Mouse (Mus musculus) embryonic facial prominence, embryonic 14.5 days (tissue): Measurements from ENCODE around the gene Arhgef17. TPM values are rescaled to one million over a fixed set of nuclear protein-coding genes. Genes with fewer than 3 reads are reported as not detected.

Source experiments
- ATAC-seq: fragments of 200-750 bp; cut with Nextera tagmentation; 2 replicates; pipeline ENCODE4 v1.8.0; 2017; ENCODE audit warnings: low read depth, moderate number of reproducible peaks, moderate TSS enrichment
- DNase-seq: peaks from one replicate; pipeline ENCODE4 v3.0.0-alpha.2; 2015; ENCODE audit warnings: low spot score
- H3K27ac ChIP-seq: fragments of 300-500 bp; sonication (generic); replicated peaks from 2 replicates; pipeline ENCODE4 v1.5.1; 2014; ENCODE audit warnings: low read depth, mild to moderate bottlenecking, low read length, moderate library complexity
- H3K27me3 ChIP-seq: fragments of 300-500 bp; sonication (generic); replicated peaks from 2 replicates; pipeline ENCODE4 v1.6.1; 2014; ENCODE audit warnings: low read length; ENCODE audit not compliant: control insufficient read depth, insufficient read depth
- H3K36me3 ChIP-seq: fragments of 300-500 bp; sonication (generic); 2 replicates; pipeline ENCODE4 v1.6.1; 2014; ENCODE audit warnings: low read length, mixed read lengths; ENCODE audit not compliant: control insufficient read depth, insufficient read depth
- H3K4me1 ChIP-seq: fragments of 300-500 bp; sonication (generic); 2 replicates; pipeline ENCODE4 v1.6.1; 2014; ENCODE audit warnings: antibody characterized with exemption, low read length; ENCODE audit not compliant: control insufficient read depth, insufficient read depth
- H3K4me2 ChIP-seq: fragments of 300-500 bp; sonication (generic); 2 replicates; pipeline ENCODE4 v1.6.1; 2014; ENCODE audit warnings: low read depth, mild to moderate bottlenecking, low read length, moderate library complexity, mixed read lengths
- H3K4me3 ChIP-seq: fragments of 300-500 bp; sonication (generic); 2 replicates; pipeline ENCODE4 v1.5.1; 2014; ENCODE audit warnings: low read depth, mild to moderate bottlenecking, low read length
- H3K9ac ChIP-seq: fragments of 300-500 bp; sonication (generic); 2 replicates; pipeline ENCODE4 v1.6.1; 2014; ENCODE audit warnings: low read depth, mild to moderate bottlenecking, low read length, moderate library complexity, mixed read lengths
- H3K9me3 ChIP-seq: fragments of 300-500 bp; sonication (generic); 2 replicates; pipeline ENCODE4 v1.6.1; 2016; ENCODE audit warnings: low read length; ENCODE audit not compliant: control insufficient read depth
- WGBS: fragments of 180-500 bp; shearing (Covaris S2); extraction: QIAGEN DNeasy Blood & Tissue Kit; methylation state at CpG from one replicate; pipeline ENCODE4 v1.1.7; 2014; 5-methylcytosine and 5-hydroxymethylcytosine counted together
- polyA plus RNA-seq: library from polyadenylated mRNA; unstranded; fragments of >200 nt; fragmentation: Nextera tagmentation; extraction: Ambion mirVana; gene quantifications from 2 replicates; pipeline ENCODE4 v1.2.1, GENCODE M21; 2014

The Arhgef17 gene
- polyA plus RNA-seq, 1 experiment from 2014 or later, result 16.8 TPM

DNA sequence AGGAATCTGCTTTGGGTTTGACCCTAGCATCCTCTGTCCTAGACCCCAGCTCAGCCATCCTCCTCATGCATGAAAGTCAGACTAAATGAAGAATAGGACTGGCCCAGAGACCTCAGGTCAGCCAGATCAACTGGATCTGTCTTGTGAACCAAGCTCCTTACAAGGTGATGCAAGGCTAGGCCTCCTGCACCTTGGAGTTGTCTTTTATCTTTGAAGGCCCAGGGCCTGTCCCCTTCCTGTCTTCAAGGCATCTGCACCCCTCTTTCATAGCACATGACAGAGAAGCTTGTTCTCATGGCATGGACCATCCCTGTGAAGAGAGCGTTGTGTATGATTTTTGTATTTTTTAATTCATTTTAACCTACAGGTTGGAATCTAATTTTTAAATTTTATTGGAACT is 91.0 kb downstream of the Arhgef17 start:
- no peak overlapping the region for H3K4me2 ChIP-seq
- H3K4me3 ChIP-seq, result no peak overlapping the region
- H3K9me3 ChIP-seq, result no peaks in the 10 kb centered on the region
- no peak overlapping the region for H3K9ac ChIP-seq
- ATAC-seq, result no peak
- DNase-seq, result no peak
- no peaks in the 10 kb centered on the region for H3K27me3 ChIP-seq
- peaks cover 2% of the 10 kb centered on the region; the same call in 1 of the 2 replicates for H3K4me1 ChIP-seq
- 93% methylated on average over 1 of the region's 1 CpGs for WGBS
- H3K36me3 ChIP-seq, result peaks cover 19% of the 10 kb centered on the region
- no peak overlapping the region for H3K27ac ChIP-seq

DNA sequence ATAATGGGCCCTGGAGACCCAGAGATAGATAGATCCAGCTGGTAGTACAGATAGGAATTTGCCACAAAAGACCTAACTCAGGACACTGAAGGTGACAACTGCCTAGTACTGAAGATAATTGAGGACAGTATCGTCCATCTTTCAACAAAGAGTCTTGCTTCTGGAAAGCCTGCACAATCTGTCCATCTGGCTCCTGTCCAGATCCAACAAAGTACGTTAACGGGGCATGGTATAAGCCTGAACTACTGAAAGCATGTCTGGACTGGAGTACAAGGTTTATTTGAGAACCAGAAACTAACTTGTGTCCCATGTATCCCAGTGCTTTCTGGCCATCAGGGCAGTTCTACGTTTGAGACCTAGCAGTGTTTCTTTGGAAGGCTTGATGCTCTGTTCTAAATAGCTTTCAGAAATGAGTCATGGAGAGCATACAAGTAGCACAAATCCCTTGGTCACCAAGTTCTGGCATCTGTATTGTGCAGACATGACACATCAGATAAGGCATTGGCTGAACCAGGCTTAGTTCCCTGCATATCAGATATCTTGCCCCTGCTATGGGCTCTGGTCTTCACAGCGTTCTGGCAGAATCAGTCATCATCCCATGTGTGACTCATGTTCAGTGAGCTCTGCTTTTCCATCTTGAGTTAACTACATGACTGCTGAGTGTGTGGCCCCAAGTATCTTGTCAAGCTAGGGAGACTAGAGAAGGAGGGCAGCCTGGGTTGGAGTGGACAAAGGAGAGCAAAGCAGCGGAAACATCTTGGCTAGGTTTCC is 92.1 kb downstream of the Arhgef17 start:
- Histone ChIP-seq H3K4me3 (no peak overlapping the region), H3K27ac (no peak overlapping the region), H3K36me3 (peaks cover 30% of the 10 kb centered on the region), H3K4me2 (no peak overlapping the region), H3K9me3 (no peaks in the 10 kb centered on the region), H3K27me3 (no peaks in the 10 kb centered on the region), H3K4me1 (no peaks in the 10 kb centered on the region), H3K9ac (no peak overlapping the region)
- ATAC-seq (no peak), DNase-seq (no peak)
- WGBS, result 81% methylated on average over 6 of the region's 6 CpGs

DNA sequence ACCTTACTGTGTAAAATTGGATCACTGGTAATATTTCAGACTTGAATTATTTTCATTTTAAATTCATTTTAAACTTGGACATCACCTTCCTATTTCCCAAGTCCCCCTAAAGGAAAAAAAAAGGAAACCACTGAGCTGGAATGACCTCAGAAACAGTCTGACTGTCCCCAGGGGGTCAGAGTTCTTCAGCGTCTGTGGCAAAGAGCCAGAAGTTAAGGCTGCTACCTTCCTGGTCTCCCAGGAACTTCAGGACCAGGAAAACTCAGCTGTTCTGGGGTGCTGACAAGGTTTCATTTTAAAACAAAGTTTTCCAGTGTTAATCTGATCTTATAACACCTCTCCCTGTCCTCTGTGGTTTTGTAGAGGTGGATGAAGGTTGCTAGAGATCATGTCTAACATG is 94.2 kb downstream of the Arhgef17 start:
- Histone ChIP-seq H3K9me3 (no peaks in the 10 kb centered on the region), H3K36me3 (peaks cover 45% of the 10 kb centered on the region), H3K27me3 (no peaks in the 10 kb centered on the region), H3K4me1 (no peaks in the 10 kb centered on the region), H3K4me3 (no peak overlapping the region), H3K27ac (no peak overlapping the region), H3K4me2 (no peak overlapping the region), H3K9ac (no peak overlapping the region)
- ATAC-seq (no peak), DNase-seq (no peak)
- 52% methylated on average over 1 of the region's 1 CpGs for WGBS

DNA sequence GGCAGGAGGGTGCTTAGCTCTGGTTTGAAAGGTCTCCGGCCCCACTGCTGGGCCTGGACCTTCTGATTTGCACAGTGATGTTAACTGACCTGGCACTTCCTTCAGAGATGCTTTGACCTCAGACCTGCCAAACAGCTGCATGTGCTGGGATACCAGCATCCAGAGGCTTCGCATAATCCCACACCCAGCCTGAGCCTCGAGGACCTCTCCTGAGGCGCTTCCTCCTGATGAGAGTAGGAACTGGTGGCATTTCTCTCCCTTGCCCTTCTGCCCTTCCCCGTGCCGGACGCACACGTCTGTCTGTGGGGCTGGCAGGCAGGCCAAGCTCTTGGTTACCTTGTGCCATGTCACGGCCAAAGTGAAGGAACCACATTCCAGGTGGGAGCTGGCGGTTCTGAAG is 95.2 kb downstream of the Arhgef17 start:
- no peak overlapping the region for H3K27ac ChIP-seq
- no peaks in the 10 kb centered on the region for H3K27me3 ChIP-seq
- no peaks in the 10 kb centered on the region for H3K4me1 ChIP-seq
- peaks cover 45% of the 10 kb centered on the region for H3K36me3 ChIP-seq
- no peak overlapping the region for H3K4me2 ChIP-seq
- 82% methylated on average over 10 of the region's 10 CpGs for WGBS
- no peak for DNase-seq
- ATAC-seq, result no peak
- H3K9me3 ChIP-seq, result no peaks in the 10 kb centered on the region
- no peak overlapping the region for H3K9ac ChIP-seq
- no peak overlapping the region for H3K4me3 ChIP-seq

DNA sequence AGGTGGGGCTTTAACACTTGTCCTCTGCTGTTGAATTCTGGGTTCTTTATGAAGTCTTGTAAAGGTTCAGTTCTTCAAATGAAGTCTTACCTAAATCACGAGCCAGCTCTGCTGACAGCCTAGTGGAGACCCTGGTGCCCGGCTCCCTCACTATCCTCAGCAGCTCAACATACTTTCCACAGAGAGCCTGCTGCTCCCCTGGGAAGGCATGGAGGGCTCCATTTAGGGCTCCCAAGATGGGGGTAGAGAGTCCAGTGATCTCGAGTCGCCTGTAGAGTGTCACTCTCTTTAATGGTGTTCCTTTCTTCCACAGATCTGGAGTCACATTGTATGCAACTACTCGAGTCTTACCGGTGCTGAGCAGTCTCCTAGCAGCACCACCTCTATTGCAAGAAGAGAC is 96.2 kb downstream of the Arhgef17 start:
- Histone ChIP-seq H3K36me3 (peaks cover 45% of the 10 kb centered on the region), H3K9me3 (no peaks in the 10 kb centered on the region), H3K4me1 (no peaks in the 10 kb centered on the region), H3K4me3 (no peak overlapping the region), H3K9ac (no peak overlapping the region), H3K4me2 (no peak overlapping the region), H3K27me3 (no peaks in the 10 kb centered on the region), H3K27ac (no peak overlapping the region)
- no peak for ATAC-seq
- DNase-seq, result no peak
- 91% methylated on average over 6 of the region's 6 CpGs for WGBS

DNA sequence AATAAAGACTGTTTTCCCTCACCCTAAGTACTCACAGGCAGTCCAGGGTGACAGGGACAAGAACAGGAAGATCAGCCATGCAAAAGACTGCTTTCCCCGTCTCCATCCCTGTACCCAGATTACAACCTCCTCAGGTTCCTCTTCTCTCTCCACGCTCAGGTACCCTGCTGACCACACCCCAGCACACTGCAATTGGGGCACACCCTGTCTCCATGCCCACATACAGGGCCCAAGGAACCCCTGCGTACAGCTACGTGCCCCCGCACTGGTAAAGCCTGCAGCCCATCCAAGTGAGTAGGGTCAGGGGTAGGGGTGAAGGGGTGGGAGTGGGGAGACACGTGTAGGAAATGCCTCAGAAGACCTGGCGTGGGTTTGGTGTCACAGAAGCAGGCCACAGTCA is 96.7 kb downstream of the Arhgef17 start:
- 90% methylated on average over 7 of the region's 7 CpGs for WGBS
- Histone ChIP-seq H3K4me3 (no peak overlapping the region), H3K9ac (no peak overlapping the region), H3K9me3 (no peaks in the 10 kb centered on the region), H3K27ac (no peak overlapping the region), H3K4me2 (no peak overlapping the region), H3K36me3 (peaks cover 45% of the 10 kb centered on the region), H3K27me3 (no peaks in the 10 kb centered on the region), H3K4me1 (no peaks in the 10 kb centered on the region)
- ATAC-seq (no peak), DNase-seq (no peak)

DNA sequence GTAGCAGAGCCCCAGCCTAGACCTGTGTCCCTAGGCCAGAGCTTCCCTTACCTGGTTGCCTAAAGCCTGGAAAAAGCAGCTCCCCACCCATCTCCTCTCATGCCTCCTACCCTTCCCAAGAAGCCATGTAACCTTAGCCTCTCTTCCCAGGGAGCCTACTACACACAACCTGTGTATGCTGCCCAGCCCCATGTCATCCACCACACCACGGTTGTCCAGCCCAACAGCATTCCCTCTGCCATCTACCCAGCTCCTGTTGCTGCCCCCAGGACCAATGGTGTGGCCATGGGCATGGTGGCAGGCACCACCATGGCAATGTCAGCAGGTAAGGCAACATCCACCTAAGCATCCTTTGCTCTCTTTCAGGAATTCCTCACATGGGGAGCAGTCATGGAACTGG is 98.0 kb downstream of the Arhgef17 start:
- no peak for DNase-seq
- no peaks in the 10 kb centered on the region for H3K27me3 ChIP-seq
- H3K27ac ChIP-seq, result no peak overlapping the region
- no peak overlapping the region for H3K9ac ChIP-seq
- no peaks in the 10 kb centered on the region for H3K9me3 ChIP-seq
- no peaks in the 10 kb centered on the region for H3K4me1 ChIP-seq
- no peak for ATAC-seq
- no peak overlapping the region for H3K4me2 ChIP-seq
- no peak overlapping the region for H3K4me3 ChIP-seq
- H3K36me3 ChIP-seq, result peaks cover 45% of the 10 kb centered on the region
- WGBS, result 92% methylated on average over 1 of the region's 1 CpGs

DNA sequence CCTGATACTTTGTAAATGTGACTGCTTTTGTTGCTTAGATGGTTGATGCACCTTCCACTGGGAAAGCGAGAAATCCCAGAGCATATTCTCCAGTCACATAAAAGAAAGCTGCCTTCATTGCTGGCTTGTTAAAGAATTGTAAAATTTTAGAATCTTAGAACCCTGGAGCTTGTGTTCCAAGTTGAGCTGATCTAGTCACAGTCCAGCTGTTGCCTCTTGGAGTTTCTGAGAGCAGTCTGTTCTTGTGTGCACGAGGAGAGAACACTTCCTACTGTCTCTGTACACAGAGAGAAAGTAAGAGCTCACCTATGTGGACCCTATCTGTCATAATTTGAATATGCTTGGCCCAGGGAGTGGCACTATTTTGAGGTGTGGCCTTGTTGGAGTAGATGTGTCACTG is 103.4 kb downstream of the Arhgef17 start:
- 94% methylated on average over 2 of the region's 2 CpGs for WGBS
- Histone ChIP-seq H3K9ac (no peak overlapping the region), H3K9me3 (no peaks in the 10 kb centered on the region), H3K4me1 (no peaks in the 10 kb centered on the region), H3K36me3 (peaks cover 24% of the 10 kb centered on the region; the same call in 1 of the 2 replicates), H3K27ac (no peak overlapping the region), H3K27me3 (no peaks in the 10 kb centered on the region), H3K4me3 (no peak overlapping the region), H3K4me2 (no peak overlapping the region)
- ATAC-seq (no peak), DNase-seq (no peak)

DNA sequence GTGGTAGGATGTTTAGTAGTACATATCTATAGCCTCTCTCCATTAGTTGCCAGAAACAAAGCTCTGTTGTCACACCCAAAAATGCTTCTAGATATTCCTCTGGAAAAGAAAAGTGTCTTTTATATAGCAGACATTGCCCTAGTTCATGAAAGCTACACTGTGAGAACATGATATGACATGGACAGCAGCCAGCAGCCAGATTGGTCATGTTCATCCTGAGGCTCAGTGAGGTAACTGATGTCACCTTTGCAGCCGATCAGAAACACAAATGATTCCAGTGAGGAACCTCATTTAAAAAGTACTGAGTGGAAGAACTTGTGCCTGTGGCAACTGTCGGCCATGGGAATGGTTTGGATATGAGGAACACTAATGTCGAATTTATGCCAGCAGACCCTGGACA is 107.2 kb downstream of the Arhgef17 start:
- peaks cover 19% of the 10 kb centered on the region; the same call in 1 of the 2 replicates for H3K36me3 ChIP-seq
- no peaks in the 10 kb centered on the region for H3K4me1 ChIP-seq
- H3K27me3 ChIP-seq, result no peaks in the 10 kb centered on the region
- H3K27ac ChIP-seq, result no peak overlapping the region
- WGBS, result 84% methylated on average over 3 of the region's 3 CpGs
- no peak overlapping the region for H3K4me3 ChIP-seq
- H3K9ac ChIP-seq, result no peak overlapping the region
- ATAC-seq, result no peak
- H3K9me3 ChIP-seq, result no peaks in the 10 kb centered on the region
- H3K4me2 ChIP-seq, result no peak overlapping the region
- no peak for DNase-seq
